Mouse (Mus musculus) left cerebral cortex, adult 2 months (tissue): ENCODE measurements at regions not wholly inside any gene's neighbourhood (a gene's known extent, or its start where the extent isn't known, plus 50 kb on each side); places are given as distances from the start of the nearest gene placed in this dataset.

Experiments
- DNase-seq, 2 experiments: peaks; one replicate each; pipeline ENCODE4 v3.0.0; 2021 to 2022; ENCODE audit warnings: low spot score in 2 of 2, mixed read lengths in 1 of 2; ENCODE audit errors: extremely low spot score in 1 of 2
- H3K27ac ChIP-seq: fragments of 200-600 bp; 2 replicates; pipeline ENCODE4 v1.8.1; 2022
- H3K4me3 ChIP-seq: fragments of 200-600 bp; 2 replicates; pipeline ENCODE4 v1.8.1; 2022
- CTCF ChIP-seq: fragments of 200-600 bp; IDR thresholded peaks from 2 replicates; pipeline ENCODE4 v1.8.1; 2022; ENCODE audit warnings: antibody characterized with exemption, mild to moderate bottlenecking, moderate library complexity
- intact Hi-C: fragments of 180-260 bp; cut with DNase I; formaldehyde crosslinking; loops from one replicate; pipeline ENCODE4 v1.15.1; 2025

DNA sequence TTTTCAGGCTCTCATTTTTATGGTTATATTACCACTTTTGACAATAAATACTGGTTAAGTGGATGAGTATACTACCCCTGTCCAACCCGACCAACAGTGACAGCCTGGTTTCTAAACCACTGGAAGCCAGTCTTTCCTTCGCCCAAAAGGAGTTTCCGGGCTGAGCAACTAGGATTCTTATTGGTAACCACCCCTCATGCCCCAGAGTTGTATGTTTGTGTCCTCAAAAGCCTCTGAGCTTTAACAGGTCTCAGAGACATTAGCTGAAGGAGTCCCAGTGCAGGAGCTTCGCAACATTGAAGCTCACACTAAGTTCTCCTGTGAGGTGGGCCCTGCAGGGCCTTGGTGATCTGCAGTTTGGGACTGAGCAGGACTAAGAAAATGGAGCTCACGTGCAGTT, 92.6 kb upstream of the Pthlh start:
- intact Hi-C loops: no loop called here
- DNase-seq: no peak
- no peak overlapping the region for H3K27ac ChIP-seq
- no peak for TF ChIP-seq CTCF
- H3K4me3 ChIP-seq: no peak overlapping the region

DNA sequence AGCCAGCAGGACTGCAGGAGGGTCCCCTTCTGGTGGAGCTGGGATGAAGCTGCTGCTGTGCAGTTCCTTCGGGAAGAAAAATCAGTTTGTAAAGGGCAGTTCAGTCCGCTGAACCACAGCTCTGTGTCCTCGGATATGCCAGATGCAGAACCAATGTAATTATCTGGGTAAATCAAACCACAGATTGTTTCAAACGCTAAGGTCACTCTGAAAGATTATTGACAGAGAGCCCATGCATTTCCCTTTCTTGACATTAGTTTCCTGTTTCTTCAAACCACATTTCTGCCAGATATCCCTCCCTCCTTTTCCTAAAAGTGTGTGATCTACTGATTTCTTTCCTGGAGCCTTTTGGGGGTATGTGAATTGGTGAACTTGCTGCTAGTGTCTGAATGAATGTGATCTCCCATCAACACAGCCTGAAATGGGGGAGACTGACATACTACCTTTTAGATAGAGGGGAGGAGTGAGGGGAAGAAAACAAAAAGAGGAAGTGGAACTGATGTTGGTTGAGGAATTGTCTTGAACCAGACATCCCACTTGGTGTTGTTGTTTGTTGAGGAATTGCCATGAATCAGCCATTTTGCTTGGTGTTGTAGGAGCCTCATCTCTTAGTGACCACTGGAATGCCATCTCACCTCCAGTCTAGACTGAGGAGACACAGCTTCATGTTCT, 85.7 kb upstream of the Pthlh start:
- no peak for DNase-seq

DNA sequence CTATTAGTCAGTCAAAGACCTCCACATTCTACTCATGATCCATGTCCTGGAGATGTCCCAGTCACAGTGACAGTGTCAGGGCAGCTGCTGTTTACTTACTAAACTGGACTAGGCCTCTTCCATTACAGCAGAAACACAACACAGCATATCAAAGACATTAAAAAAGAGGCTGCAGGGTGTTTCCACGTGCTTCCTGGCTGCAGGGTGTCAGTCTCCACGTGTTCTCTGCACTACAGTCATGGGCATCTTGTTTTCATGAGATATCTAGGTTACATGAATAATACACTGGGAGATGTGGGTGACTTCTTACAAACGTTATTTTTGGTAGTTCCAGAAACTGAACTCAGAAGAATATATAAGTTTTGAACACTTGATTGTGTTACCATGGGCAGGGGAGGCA, 84.6 kb upstream of the Pthlh start:
- TF ChIP-seq CTCF: no peak

More for the DNA sequence above, 85.7 kb upstream of the Pthlh start:
- Histone ChIP-seq H3K4me3 (no peak overlapping the region), H3K27ac (no peak overlapping the region)
- intact Hi-C loops: no loop called here
- no peak for TF ChIP-seq CTCF

GRCm38 (mm10) chr6:147341042-147341441, 77.1 kb upstream of the Pthlh start:
- no peak overlapping the region for H3K27ac ChIP-seq
- intact Hi-C loops: no loop called here
- no peak overlapping the region for H3K4me3 ChIP-seq
- no peak for TF ChIP-seq CTCF
- DNase-seq: no peak

More for the DNA sequence above, 84.6 kb upstream of the Pthlh start:
- DNase-seq: no peak
- intact Hi-C loops: no loop called here
- H3K4me3 ChIP-seq: no peak overlapping the region
- H3K27ac ChIP-seq: no peak overlapping the region

- Histone ChIP-seq H3K27ac (no peak overlapping the region), H3K4me3 (no peak overlapping the region)
- intact Hi-C loops: no loop called here
- no peak for TF ChIP-seq CTCF
- peak; percentile 14 to 24 for DNase-seq
Measured at GRCm38 (mm10) chr6:147332976-147333375, 69.0 kb upstream of the Pthlh start.

- intact Hi-C loops: no loop called here
- TF ChIP-seq CTCF: no peak
- peak; percentile 28 to 33 for DNase-seq
- no peak overlapping the region for H3K4me3 ChIP-seq
- 0 out of 2 replicates have a peak overlapping the region, but pooled peaks have one; percentile 26 for H3K27ac ChIP-seq
Measured at GRCm38 (mm10) chr6:147329201-147329600, 65.2 kb upstream of the Pthlh start.

DNA sequence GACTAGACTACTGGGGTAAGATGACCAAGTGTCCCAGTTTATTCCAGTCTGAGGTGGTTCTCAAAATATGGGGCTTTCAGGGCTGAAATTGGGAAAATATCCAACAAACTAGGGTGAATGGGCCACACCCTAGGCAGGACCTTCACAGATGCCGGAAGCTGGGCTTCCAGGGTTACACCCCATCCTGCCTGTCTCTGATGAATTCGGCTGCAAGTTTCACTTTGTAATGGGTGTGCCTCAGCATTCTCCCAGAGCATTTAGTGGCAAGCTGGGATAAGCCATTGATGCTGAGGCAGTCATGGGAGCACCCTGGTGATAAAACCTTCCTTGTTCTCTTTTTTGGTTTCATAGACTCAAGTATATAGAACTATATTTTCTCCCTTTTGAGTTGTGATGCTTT, 60.4 kb upstream of the Pthlh start:
- no peak for DNase-seq
- no peak for TF ChIP-seq CTCF
- H3K4me3 ChIP-seq: no peak overlapping the region
- intact Hi-C loops: no loop called here
- H3K27ac ChIP-seq: no peak overlapping the region

DNA sequence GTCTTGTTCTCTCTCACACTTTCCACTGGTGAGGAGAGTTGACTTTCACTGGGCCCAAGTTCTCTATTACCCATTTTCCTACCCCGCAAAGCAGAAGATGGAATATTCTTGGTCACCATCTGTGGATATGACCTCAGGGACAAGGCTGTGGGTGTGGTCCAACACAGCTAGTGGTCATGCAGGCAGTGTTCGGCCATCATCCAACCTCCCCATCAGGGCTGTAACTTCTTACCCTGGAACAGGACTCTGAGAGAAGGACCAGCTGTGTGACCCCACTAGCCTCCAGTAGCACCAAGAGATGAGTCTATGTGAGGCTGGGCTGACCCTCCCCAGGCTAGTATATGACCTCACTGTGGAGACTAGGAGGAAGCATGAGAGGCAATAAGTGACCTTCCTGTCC, 54.1 kb upstream of the Pthlh start:
- intact Hi-C loops: no loop called here
- Histone ChIP-seq H3K4me3 (no peak overlapping the region), H3K27ac (no peak overlapping the region)
- DNase-seq: no peak
- TF ChIP-seq CTCF: no peak

GRCm38 (mm10) chr6:147316702-147317468, 52.9 kb upstream of the Pthlh start:
- Histone ChIP-seq H3K4me3 (no peak overlapping the region), H3K27ac (no peak overlapping the region)
- TF ChIP-seq CTCF: no peak
- intact Hi-C loops: no loop called here
- DNase-seq: no peak

GRCm38 (mm10) chr6:147316140-147316539, 52.2 kb upstream of the Pthlh start:
- intact Hi-C loops: no loop called here

DNA sequence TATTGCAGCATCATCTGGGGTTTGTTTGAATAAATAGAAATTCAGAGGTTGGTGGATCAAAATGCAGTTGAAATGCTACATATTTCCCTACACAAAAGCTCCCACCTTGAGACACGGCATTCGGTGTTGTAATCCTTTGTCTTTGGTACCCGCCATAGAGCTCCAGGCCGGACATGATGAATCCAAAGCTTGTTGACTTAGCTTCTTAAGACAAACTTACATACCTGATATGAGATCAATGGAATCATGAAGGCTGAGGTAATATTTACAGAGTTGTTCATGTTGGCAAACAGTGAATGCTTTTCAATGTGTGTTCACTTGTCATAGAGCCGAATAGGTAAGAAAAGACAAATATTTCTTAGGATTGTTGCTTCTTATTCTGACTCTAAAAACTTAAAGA, 51.2 kb upstream of the Pthlh start:
- DNase-seq: no peak
- no peak overlapping the region for H3K27ac ChIP-seq
- intact Hi-C loops: no loop called here
- TF ChIP-seq CTCF: no peak
- H3K4me3 ChIP-seq: no peak overlapping the region

More at GRCm38 (mm10) chr6:147316140-147316539, 52.2 kb upstream of the Pthlh start:
- DNase-seq: no peak
- no peak for TF ChIP-seq CTCF
- no peak overlapping the region for H3K27ac ChIP-seq
- H3K4me3 ChIP-seq: no peak overlapping the region
